Mouse (Mus musculus) neural tube, embryonic 10.5 days (tissue): ENCODE measurements around the gene Ankrd13b.
A peak's percentile ranks its signal among the peaks of the same experiment; 100 is the strongest.

ENCODE experiments used
- DNase-seq: peaks from one replicate; pipeline ENCODE4 v3.0.0-alpha.2; 2017; ENCODE audit warnings: low spot score; ENCODE audit errors: extremely low spot score

The Ankrd13b gene

DNA sequence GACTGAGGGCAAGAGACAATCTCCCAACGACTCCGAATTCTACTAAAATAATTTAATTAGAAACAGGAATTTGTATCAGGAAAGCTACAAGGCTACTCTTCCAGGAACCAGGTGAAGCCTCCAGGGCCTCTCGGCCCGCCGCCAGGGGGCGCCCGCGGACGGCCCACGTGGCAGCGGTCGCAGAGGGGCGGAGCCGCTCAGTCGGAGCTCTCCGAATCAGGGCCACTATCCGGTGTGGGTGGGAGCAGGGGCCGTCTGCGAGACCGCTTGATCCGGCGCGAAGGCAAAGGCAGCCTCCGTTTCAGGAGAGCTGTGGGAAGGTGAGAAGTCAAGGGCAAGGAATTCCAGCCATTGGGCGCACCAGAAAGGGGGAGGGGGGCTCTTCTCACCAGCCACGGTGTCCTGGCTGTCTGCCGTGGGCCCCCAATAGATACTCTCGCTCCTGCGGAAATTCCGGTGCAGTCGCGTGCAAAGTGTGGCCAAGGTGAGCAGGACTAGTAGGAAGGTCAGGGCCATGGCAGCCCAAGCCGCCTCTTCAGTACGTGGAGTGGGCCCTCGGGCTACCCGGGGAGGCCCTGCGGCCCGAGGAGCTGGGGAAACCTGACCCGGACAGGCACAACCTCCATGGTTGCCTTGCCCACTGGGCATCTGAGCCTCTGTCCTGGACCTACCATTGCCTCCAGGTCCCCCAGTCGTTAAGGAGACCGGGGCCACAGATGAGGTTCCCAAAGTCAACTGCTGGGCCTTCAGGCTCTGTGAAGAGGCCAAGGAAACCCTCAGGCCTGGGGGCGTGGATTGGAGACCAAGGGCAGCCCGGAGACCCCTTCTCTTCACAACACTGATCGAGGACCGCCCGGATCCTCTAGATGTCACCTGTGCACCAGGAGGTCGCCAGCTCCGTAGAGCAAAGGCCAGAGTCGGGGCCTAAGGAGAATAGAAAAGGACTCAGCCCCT lies 18.9 kb upstream of the Ankrd13b start:
- DNase-seq, result peak; percentile 85

- no peak for DNase-seq
Measured at GRCm38 (mm10) chr11:77507426-77507825, 17.9 kb upstream of the Ankrd13b start.

GRCm38 (mm10) chr11:77506941-77507340 lies 17.5 kb upstream of the Ankrd13b start:
- DNase-seq, result no peak

DNA sequence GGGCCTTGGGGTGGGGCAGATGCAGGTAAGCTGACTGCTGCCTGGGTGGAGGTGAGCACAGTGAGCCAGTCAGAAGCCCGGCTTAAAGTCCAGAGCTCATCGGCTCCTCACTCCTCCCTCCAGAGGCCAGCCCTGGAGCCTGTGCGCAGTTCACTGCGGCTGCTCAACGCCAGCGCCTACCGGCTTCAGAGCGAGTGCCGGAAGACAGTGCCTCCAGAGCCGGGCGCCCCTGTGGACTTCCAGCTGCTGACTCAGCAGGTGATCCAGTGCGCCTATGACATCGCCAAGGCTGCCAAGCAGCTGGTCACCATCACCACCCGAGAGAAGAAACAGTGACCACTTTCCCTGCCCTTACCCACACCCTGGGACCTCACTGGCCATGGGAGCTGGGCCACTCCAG lies 16.8 kb upstream of the Ankrd13b start:
- no peak for DNase-seq

GRCm38 (mm10) chr11:77505291-77505980 lies 16.0 kb upstream of the Ankrd13b start:
- no peak for DNase-seq

- DNase-seq, result no peak
Measured at GRCm38 (mm10) chr11:77504377-77504776, 14.9 kb upstream of the Ankrd13b start.

DNA sequence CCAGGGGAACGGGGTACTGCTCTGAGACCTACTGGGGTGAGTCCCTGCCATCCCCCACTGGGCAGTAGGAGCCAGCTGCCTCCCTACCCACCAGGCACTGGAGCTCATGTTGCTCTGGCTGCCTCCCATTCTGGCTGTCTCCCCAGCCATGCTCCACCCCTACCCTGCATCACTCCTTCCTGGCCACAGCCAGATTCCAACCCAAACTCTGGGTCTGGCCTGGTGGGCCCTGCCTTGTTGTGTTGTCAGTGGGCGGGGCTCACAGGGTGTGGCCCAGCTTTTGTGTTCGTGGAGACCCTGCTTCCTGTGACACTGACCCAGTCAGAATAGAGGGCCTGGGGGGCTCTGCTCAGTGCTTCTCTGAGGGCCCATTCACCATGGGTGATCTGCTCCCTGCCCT lies 14.0 kb upstream of the Ankrd13b start:
- no peak for DNase-seq

- DNase-seq, result no peak
Measured at GRCm38 (mm10) chr11:77502481-77502880, 13.0 kb upstream of the Ankrd13b start.

DNA sequence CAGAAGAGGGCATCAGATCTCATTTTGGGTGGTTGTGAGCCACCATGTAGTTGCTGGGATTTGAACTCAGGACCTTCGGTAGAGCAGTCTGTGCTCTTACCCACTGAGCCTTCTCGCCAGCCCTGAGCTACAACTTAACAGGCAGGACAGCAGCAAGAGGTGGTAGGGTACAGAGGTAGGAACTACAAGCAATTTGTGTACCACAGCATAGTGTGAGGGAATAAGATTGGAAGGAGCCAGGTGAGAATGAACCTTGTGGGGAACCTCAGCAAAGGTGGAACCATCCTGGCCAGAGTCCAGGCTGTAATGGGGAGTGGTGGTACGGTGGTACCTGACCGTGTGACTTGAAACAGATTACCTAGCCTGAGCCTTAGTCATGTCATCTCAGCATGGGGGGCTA lies 12.5 kb upstream of the Ankrd13b start:
- no peak for DNase-seq

DNA sequence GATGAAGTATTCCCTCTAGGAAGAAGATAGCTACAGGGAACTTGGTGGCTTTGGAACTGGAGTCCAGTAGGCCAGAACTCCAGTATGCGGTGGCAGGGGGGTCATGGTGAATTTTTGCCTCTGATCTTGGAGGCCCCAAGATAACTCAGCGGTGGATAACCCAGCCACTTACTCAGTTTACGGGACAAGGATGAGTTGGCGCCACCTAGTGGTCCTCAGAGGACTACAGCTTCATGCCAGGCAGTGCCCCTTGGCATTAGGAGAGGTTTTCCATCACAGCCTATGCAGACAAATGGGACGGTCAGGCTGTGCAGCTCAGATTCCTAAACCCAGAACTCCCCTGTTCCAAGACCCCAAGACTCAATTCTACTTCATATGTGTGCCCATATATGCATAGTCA lies 11.9 kb upstream of the Ankrd13b start:
- peak; percentile 71 for DNase-seq

GRCm38 (mm10) chr11:77500361-77501325 lies 11.2 kb upstream of the Ankrd13b start:
- DNase-seq, result no peak

GRCm38 (mm10) chr11:77499354-77499753 lies 9.9 kb upstream of the Ankrd13b start:
- no peak for DNase-seq

GRCm38 (mm10) chr11:77498261-77499139 lies 9.0 kb upstream of the Ankrd13b start:
- DNase-seq, result no peak

DNA sequence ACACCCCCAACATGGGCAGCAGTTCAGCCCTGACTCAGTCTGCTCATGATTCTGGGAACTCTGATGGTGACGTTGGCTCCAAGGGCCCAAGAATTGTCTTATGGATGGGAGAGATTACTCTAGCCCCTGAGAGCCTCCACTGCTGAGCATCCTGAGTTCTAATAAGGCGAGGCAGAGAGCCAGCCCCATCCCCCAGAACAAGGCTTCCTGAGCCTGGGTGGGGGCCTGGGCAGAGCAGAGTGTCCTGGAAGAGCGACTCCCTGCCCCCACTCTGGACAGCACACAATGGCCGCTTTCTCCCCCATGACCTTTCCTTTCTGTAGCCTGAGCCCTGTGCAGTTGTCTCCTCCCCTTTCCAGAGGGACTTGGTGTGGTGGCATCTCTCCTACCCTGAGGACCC lies 8.4 kb upstream of the Ankrd13b start:
- no peak for DNase-seq

GRCm38 (mm10) chr11:77497341-77497756 lies 7.9 kb upstream of the Ankrd13b start:
- peak; percentile 67 for DNase-seq

DNA sequence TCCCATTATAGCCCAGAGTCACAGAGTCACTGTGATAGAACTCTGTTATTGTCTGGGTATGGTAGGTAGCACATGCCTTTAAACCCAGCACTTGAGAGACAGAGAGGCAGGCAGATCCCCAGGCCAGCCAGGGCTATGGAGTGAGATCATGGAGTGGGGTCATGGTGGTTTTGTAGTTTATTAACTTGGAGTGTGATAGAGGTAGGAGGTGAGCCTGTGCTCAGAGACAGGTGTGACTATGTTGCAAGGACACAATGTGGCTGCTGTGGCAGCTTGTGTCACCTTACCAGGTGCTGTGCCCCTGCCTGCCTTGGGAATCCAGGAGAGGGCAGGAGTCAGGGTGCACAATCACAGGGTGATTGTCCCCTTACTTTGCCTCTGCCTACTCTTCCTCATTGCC lies 6.0 kb upstream of the Ankrd13b start:
- no peak for DNase-seq

- DNase-seq, result no peak
Measured at GRCm38 (mm10) chr11:77494782-77495181, 5.3 kb upstream of the Ankrd13b start.

DNA sequence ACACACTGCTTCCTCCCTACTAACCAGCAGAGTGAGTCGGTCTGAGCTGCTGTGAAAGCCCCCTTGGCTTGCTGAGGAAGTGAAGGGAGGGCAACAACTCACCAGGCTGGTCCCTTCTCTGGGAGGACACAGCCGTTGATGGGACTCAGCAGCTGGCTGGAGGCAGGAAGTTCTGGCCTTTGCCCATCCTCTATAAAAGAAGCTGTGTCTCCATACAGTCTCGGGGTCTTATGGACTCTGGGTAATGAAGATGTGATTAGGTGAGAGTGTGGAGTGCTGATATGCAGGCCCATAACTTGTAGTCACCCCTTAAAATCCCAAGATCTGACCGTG lies 4.8 kb upstream of the Ankrd13b start:
- DNase-seq, result no peak

GRCm38 (mm10) chr11:77493512-77494343 lies 4.2 kb upstream of the Ankrd13b start, which contains the start of gene Git1:
TSS of gene Git1 (plus strand) at chr11:77493562.
- peak; percentile 62 for DNase-seq
